Mouse (Mus musculus): Measurements from ENCODE around the gene Gm28043.

DNA sequence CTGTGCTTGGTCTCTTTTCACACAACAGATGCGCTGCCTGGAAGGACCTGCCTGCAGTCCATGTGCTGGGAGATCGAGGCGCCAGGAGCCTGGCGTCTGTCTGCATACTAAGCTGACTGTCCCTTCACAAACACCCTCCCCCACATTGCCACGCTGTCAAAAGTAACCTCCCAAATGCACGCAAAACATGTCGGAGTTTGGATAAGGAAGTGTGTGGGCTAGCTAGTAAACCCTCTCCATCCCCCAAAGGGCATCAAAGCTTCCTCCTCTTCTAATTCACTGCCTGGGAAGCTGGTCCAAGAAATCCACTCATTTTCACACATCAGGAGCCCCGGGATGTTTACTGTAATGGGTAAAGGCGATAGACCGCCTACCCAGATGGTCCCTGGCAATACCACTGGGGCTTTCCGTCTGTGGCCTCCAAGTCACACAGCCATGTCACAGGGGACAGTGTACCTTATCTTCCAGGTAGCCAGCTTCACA is 95.9 kb downstream of the Gm28043 start:
- TF ChIP-seq USF1 (IDR thresholded peaks at IDR 0.05; ENCODE audit: low read depth, low read length) (no peak), CTCF (IDR thresholded peaks at IDR 0.05 in 2 of 3, conservative IDR thresholded peaks at IDR 0.05 in 1 of 3; ENCODE audit: control insufficient read depth in 1 of 3, insufficient read depth in 1 of 3, low read depth in 2 of 3, low read length in 3 of 3, poor library complexity in 1 of 3, severe bottlenecking in 1 of 3) (no peak), ELF1 (IDR thresholded peaks at IDR 0.05; ENCODE audit: low read depth, low read length) (no peak), GATA1 (IDR thresholded peaks at IDR 0.05; ENCODE audit: low read depth, low read length) (no peak), MAZ (IDR thresholded peaks at IDR 0.05; ENCODE audit: low read depth, low read length) (no peak), SIN3A (IDR thresholded peaks at IDR 0.05; ENCODE audit: low read length) (no peak), EP300 (IDR thresholded peaks at IDR 0.05; ENCODE audit: low read depth in 1 of 2, low read length in 2 of 2) (no peak), SMC3 (IDR thresholded peaks at IDR 0.05; ENCODE audit: low read depth, low read length) (no peak), POLR2A (IDR thresholded peaks at IDR 0.05; ENCODE audit: control insufficient read depth in 1 of 2, insufficient read depth in 1 of 2, low read depth in 1 of 2, low read length in 2 of 2, poor library complexity in 1 of 2) (no peak)
